Mouse (Mus musculus) midbrain, embryonic 14.5 days (tissue): ENCODE data around the gene Nipal4. TPM values are rescaled to one million over a fixed set of nuclear protein-coding genes. Genes with fewer than 3 reads are reported as not detected.

Experiments used
- ATAC-seq: fragments of 200-750 bp; cut with Nextera tagmentation; 2 replicates; pipeline ENCODE4 v1.8.0; 2017; ENCODE audit warnings: moderate number of reproducible peaks, moderate library complexity; ENCODE audit not compliant: low FRiP score, low TSS enrichment
- DNase-seq: peaks from one replicate; pipeline ENCODE4 v3.0.0-alpha.2; 2015
- H3K27ac ChIP-seq: fragments of 300-500 bp; sonication (generic); replicated peaks from 2 replicates; pipeline ENCODE4 v1.5.1; 2014; ENCODE audit warnings: mild to moderate bottlenecking, low read depth, low read length, moderate library complexity
- H3K27me3 ChIP-seq: fragments of 300-500 bp; sonication (generic); 2 replicates; pipeline ENCODE4 v1.6.1; 2014; ENCODE audit warnings: low read length, control low read depth, mixed read lengths; ENCODE audit not compliant: control insufficient read depth, insufficient read depth
- H3K36me3 ChIP-seq: fragments of 300-500 bp; sonication (generic); 2 replicates; pipeline ENCODE4 v1.6.1; 2014; ENCODE audit warnings: low read length, control low read depth; ENCODE audit not compliant: control insufficient read depth, insufficient read depth
- H3K4me1 ChIP-seq: fragments of 300-500 bp; sonication (generic); 2 replicates; pipeline ENCODE4 v1.6.1; 2014; ENCODE audit warnings: mild to moderate bottlenecking, antibody characterized with exemption, low read length, control low read depth; ENCODE audit not compliant: control insufficient read depth, insufficient read depth
- H3K4me2 ChIP-seq: fragments of 300-500 bp; sonication (generic); 2 replicates; pipeline ENCODE4 v1.6.1; 2014; ENCODE audit warnings: mild to moderate bottlenecking, low read length, moderate library complexity
- H3K4me3 ChIP-seq: fragments of 300-500 bp; sonication (generic); replicated peaks from 2 replicates; pipeline ENCODE4 v1.5.1; 2014; ENCODE audit warnings: low read depth, low read length
- H3K9ac ChIP-seq: fragments of 300-500 bp; sonication (generic); replicated peaks from 2 replicates; pipeline ENCODE4 v1.6.1; 2014; ENCODE audit warnings: mild to moderate bottlenecking, low read length, moderate library complexity
- H3K9me3 ChIP-seq: fragments of 300-500 bp; sonication (generic); 2 replicates; pipeline ENCODE4 v1.6.1; 2016; ENCODE audit warnings: low read length, control low read depth, mixed read lengths; ENCODE audit not compliant: control insufficient read depth
- WGBS: fragments of 180-500 bp; shearing (Covaris S2); extraction: QIAGEN DNeasy Blood & Tissue Kit; methylation state at CpG from one replicate; pipeline ENCODE4 v1.1.7; 2014; 5-methylcytosine and 5-hydroxymethylcytosine counted together
- polyA plus RNA-seq: library from polyadenylated mRNA; unstranded; fragments of >200 nt; fragmentation: Nextera tagmentation; extraction: Ambion mirVana; gene quantifications from 2 replicates; pipeline ENCODE4 v1.2.1, GENCODE M21; 2014

Gene Nipal4
- polyA plus RNA-seq, 1 experiment from 2014 or later: 0.72 TPM

DNA sequence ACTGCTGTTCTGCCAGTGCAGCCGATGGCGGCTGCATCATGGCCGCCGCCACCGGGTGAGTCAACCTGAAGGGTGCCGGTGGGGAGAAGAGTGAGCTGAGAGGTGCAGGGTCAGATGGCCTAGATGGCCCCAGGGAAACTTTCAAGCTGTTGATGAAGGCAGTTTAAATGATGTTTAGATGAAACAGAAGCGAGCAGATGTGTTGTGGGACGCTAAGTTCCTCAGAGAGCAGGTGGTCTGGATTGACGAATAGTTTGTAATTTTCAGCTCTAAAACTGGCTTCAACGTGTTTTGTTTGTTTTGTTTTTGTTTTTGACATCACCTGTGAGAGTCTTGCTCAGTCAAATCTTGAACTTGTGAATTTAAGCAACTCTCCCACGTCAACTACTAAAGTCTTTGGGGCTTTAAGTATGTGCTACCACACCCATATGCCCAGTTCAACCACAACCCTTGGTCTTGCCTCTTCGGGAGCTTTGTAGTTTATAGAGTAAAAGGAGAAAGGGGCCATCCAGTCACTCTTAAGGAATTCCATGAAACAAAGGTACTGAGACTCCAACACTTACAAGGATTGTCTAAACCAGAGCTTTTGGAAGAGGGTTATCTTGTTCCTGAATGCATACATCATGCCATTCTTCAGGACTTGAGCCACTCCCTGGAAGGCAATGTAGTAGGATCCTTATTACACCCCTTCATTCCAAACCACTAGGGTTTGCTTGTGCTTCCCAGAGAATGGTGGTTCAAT is 41.0 kb downstream of the Nipal4 start:
- no peaks in the 10 kb centered on the region for H3K9me3 ChIP-seq
- H3K36me3 ChIP-seq: peaks cover 34% of the 10 kb centered on the region
- H3K27me3 ChIP-seq: no peaks in the 10 kb centered on the region
- DNase-seq (no peak), ATAC-seq (no peak)
- no peak overlapping the region for H3K27ac ChIP-seq
- no peak overlapping the region for H3K4me3 ChIP-seq
- no peaks in the 10 kb centered on the region for H3K4me1 ChIP-seq
- WGBS: 96% methylated on average over 12 of the region's 12 CpGs
- no peak overlapping the region for H3K4me2 ChIP-seq
- H3K9ac ChIP-seq: no peak overlapping the region

GRCm38 (mm10) chr11:46123328-46123866 is 42.9 kb downstream of the Nipal4 start:
- peaks cover 42% of the 10 kb centered on the region for H3K36me3 ChIP-seq

GRCm38 (mm10) chr11:46122875-46123274 is 43.4 kb downstream of the Nipal4 start:
- Histone ChIP-seq H3K9ac (no peak overlapping the region), H3K4me3 (no peak overlapping the region), H3K27me3 (no peaks in the 10 kb centered on the region), H3K36me3 (peaks cover 43% of the 10 kb centered on the region), H3K4me2 (no peak overlapping the region), H3K4me1 (no peaks in the 10 kb centered on the region), H3K27ac (no peak overlapping the region), H3K9me3 (no peaks in the 10 kb centered on the region)
- ATAC-seq: no peak
- no peak for DNase-seq
- 89% methylated on average over 4 of the region's 4 CpGs for WGBS

More at GRCm38 (mm10) chr11:46123328-46123866, 42.9 kb downstream of the Nipal4 start:
- ATAC-seq: no peak
- no peak overlapping the region for H3K4me2 ChIP-seq
- no peak overlapping the region for H3K9ac ChIP-seq
- no peak overlapping the region for H3K27ac ChIP-seq
- no peaks in the 10 kb centered on the region for H3K4me1 ChIP-seq
- WGBS: 93% methylated on average over 8 of the region's 8 CpGs
- H3K27me3 ChIP-seq: no peaks in the 10 kb centered on the region
- H3K4me3 ChIP-seq: no peak overlapping the region
- H3K9me3 ChIP-seq: no peaks in the 10 kb centered on the region
- no peak for DNase-seq

- Histone ChIP-seq H3K36me3 (peaks cover 35% of the 10 kb centered on the region), H3K4me3 (no peak overlapping the region), H3K4me1 (no peaks in the 10 kb centered on the region), H3K27ac (no peak overlapping the region), H3K27me3 (no peaks in the 10 kb centered on the region), H3K9ac (no peak overlapping the region), H3K4me2 (no peak overlapping the region), H3K9me3 (no peaks in the 10 kb centered on the region)
- DNase-seq: no peak
- 89% methylated on average over 4 of the region's 4 CpGs for WGBS
- ATAC-seq: no peak
Measured at GRCm38 (mm10) chr11:46121666-46122065, 44.6 kb downstream of the Nipal4 start.

- Histone ChIP-seq H3K9ac (no peak overlapping the region), H3K9me3 (no peaks in the 10 kb centered on the region), H3K27ac (no peak overlapping the region), H3K36me3 (peaks cover 38% of the 10 kb centered on the region), H3K4me1 (no peaks in the 10 kb centered on the region), H3K4me3 (no peak overlapping the region), H3K4me2 (no peak overlapping the region), H3K27me3 (no peaks in the 10 kb centered on the region)
- DNase-seq (no peak), ATAC-seq (no peak)
- WGBS: 91% methylated on average over 10 of the region's 10 CpGs
Measured at GRCm38 (mm10) chr11:46120084-46120483, 46.2 kb downstream of the Nipal4 start.

GRCm38 (mm10) chr11:46119624-46120023 is 46.7 kb downstream of the Nipal4 start:
- peaks cover 35% of the 10 kb centered on the region for H3K36me3 ChIP-seq
- H3K9me3 ChIP-seq: no peaks in the 10 kb centered on the region
- no peaks in the 10 kb centered on the region for H3K27me3 ChIP-seq
- H3K4me1 ChIP-seq: no peaks in the 10 kb centered on the region
- no peak overlapping the region for H3K4me3 ChIP-seq
- ATAC-seq: no peak
- H3K4me2 ChIP-seq: no peak overlapping the region
- no peak overlapping the region for H3K9ac ChIP-seq
- 33% methylated on average over 4 of the region's 4 CpGs for whole genome bisulfite sequencing
- H3K27ac ChIP-seq: no peak overlapping the region
- no peak for DNase-seq

DNA sequence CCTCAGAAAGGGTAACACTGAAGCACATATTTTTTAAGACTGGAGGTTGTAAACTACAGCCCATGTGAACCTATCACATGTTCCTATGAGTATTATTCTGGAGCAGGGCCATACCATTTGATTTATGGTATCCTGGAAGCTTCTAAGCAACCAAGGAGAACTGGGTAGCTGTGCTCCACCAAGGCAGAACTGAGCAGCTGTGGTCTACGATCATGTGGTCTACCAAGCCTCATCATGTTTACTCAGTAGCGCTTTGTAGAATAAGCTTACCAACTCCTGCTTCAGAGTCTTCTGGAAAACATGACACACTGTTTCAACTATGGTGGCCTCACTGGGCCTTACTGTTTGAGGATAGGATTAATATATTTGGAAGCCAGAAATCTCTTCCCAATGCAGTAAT is 49.8 kb downstream of the Nipal4 start:
- H3K27ac ChIP-seq: no peak overlapping the region
- 98% methylated on average over 2 of the region's 2 CpGs for WGBS
- H3K4me2 ChIP-seq: no peak overlapping the region
- no peaks in the 10 kb centered on the region for H3K27me3 ChIP-seq
- H3K9me3 ChIP-seq: no peaks in the 10 kb centered on the region
- H3K36me3 ChIP-seq: peaks cover 31% of the 10 kb centered on the region
- DNase-seq (no peak), ATAC-seq (no peak)
- no peak overlapping the region for H3K9ac ChIP-seq
- H3K4me1 ChIP-seq: no peaks in the 10 kb centered on the region
- no peak overlapping the region for H3K4me3 ChIP-seq

- no peaks in the 10 kb centered on the region for H3K9me3 ChIP-seq
- H3K36me3 ChIP-seq: peaks cover 24% of the 10 kb centered on the region
- H3K4me3 ChIP-seq: no peak overlapping the region
- WGBS: 87% methylated on average over 9 of the region's 9 CpGs
- ATAC-seq (no peak), DNase-seq (no peak)
- no peak overlapping the region for H3K9ac ChIP-seq
- no peak overlapping the region for H3K4me2 ChIP-seq
- no peaks in the 10 kb centered on the region for H3K27me3 ChIP-seq
- no peaks in the 10 kb centered on the region for H3K4me1 ChIP-seq
- H3K27ac ChIP-seq: no peak overlapping the region
Measured at GRCm38 (mm10) chr11:46115411-46116173, 50.7 kb downstream of the Nipal4 start.
